Mouse (Mus musculus) embryonic fibroblast, embryonic 13.5 days (primary cell): ENCODE results near the gene Khdrbs1.

Experiments
- CTCF ChIP-seq: IDR thresholded peaks from 2 replicates; pipeline ENCODE4 v1.5.1; 2011; ENCODE audit warnings: mild to moderate bottlenecking, control low read depth, low read length, moderate library complexity, borderline replicate concordance; ENCODE audit not compliant: insufficient read depth
- POLR2A ChIP-seq: IDR thresholded peaks from 2 replicates; pipeline ENCODE4 v1.6.1; 2011; ENCODE audit warnings: low read depth, mild to moderate bottlenecking, control low read depth, low read length, moderate library complexity

DNA sequence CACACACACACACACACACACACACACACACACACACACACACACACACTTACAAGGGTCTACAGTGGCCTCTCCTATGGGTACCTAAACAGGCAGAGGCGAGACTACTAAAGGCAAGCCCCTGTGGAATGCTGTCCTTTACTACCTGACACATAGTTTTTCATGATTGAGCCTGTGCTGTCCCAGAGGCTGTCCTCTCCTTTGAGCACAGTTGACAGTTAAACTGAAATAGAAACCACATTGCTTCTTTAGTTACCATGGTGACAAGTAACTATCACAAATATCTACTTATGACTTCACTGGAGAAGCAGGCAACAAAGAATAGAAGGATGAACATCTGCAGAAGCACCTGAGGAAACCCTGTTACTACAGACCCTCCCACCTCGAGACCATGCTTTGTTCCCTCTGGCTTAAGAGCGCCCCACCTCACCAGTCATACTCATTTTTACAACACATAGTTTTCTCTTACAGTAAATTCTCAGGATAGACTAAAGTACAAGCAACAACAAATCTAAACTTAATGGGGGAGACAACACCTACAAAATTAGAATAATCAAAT is 79.8 kb downstream of the Khdrbs1 start:
- TF ChIP-seq POLR2A (no peak), CTCF (no peak)
